Mouse (Mus musculus) gastrocnemius, postnatal 25 days (tissue): ENCODE measurements around the gene Xpo6. TPM values are rescaled to one million over a fixed set of nuclear protein-coding genes. Genes with fewer than 3 reads are reported as not detected.

Experiments
- DNase-seq: peaks from one replicate; pipeline ENCODE4 v3.0.0; 2022
- total RNA-seq, 2 experiments: library from RNA; stranded (reverse); gene quantifications; 1 replicate in 1 of 2; 2 replicates in 1 of 2; pipeline ENCODE4 v1.2.3; 2021

Xpo6 gene
- total RNA-seq, 2 experiments from 2014 or later = 15.8 to 16.0 TPM

- DNase-seq = no peak
Measured at GRCm38 (mm10) chr7:126194175-126194574, 6.1 kb downstream of the Xpo6 start.

GRCm38 (mm10) chr7:126191471-126191870 lies 8.8 kb downstream of the Xpo6 start:
- no peak for DNase-seq

GRCm38 (mm10) chr7:126189517-126189916 lies 10.8 kb downstream of the Xpo6 start:
- no peak for DNase-seq

- no peak for DNase-seq
Measured at GRCm38 (mm10) chr7:126185999-126186398, 14.3 kb downstream of the Xpo6 start.

GRCm38 (mm10) chr7:126183583-126183982 lies 16.7 kb downstream of the Xpo6 start:
- no peak for DNase-seq

GRCm38 (mm10) chr7:126181487-126181886 lies 18.8 kb downstream of the Xpo6 start:
- no peak for DNase-seq

- DNase-seq = no peak
Measured at GRCm38 (mm10) chr7:126180956-126181355, 19.3 kb downstream of the Xpo6 start.

- DNase-seq = no peak
Measured at GRCm38 (mm10) chr7:126178804-126179203, 21.5 kb downstream of the Xpo6 start.

GRCm38 (mm10) chr7:126175999-126176398 lies 24.3 kb downstream of the Xpo6 start:
- no peak for DNase-seq

- no peak for DNase-seq
Measured at GRCm38 (mm10) chr7:126175456-126175855, 24.8 kb downstream of the Xpo6 start.

GRCm38 (mm10) chr7:126174863-126175262 lies 25.4 kb downstream of the Xpo6 start:
- no peak for DNase-seq

- no peak for DNase-seq
Measured at GRCm38 (mm10) chr7:126172001-126172400, 28.3 kb downstream of the Xpo6 start.

- DNase-seq = no peak
Measured at GRCm38 (mm10) chr7:126168584-126168983, 31.7 kb downstream of the Xpo6 start.

GRCm38 (mm10) chr7:126167426-126167825 lies 32.9 kb downstream of the Xpo6 start:
- no peak for DNase-seq

GRCm38 (mm10) chr7:126166571-126166970 lies 33.7 kb downstream of the Xpo6 start:
- no peak for DNase-seq

GRCm38 (mm10) chr7:126158238-126158637 lies 42.1 kb downstream of the Xpo6 start:
- DNase-seq = no peak

GRCm38 (mm10) chr7:126155746-126156145 lies 44.6 kb downstream of the Xpo6 start:
- no peak for DNase-seq

GRCm38 (mm10) chr7:126154731-126155130 lies 45.6 kb downstream of the Xpo6 start:
- no peak for DNase-seq

- no peak for DNase-seq
Measured at GRCm38 (mm10) chr7:126152324-126152723, 48.0 kb downstream of the Xpo6 start.

- DNase-seq = no peak
Measured at GRCm38 (mm10) chr7:126146156-126146555, 54.1 kb downstream of the Xpo6 start.

- no peak for DNase-seq
Measured at GRCm38 (mm10) chr7:126144364-126144763, 55.9 kb downstream of the Xpo6 start.

GRCm38 (mm10) chr7:126137850-126138249 lies 62.5 kb downstream of the Xpo6 start:
- no peak for DNase-seq

GRCm38 (mm10) chr7:126135391-126135790 lies 64.9 kb downstream of the Xpo6 start:
- no peak for DNase-seq

GRCm38 (mm10) chr7:126134634-126135321 lies 65.5 kb downstream of the Xpo6 start:
- DNase-seq = no peak

GRCm38 (mm10) chr7:126127673-126128072 lies 72.6 kb downstream of the Xpo6 start:
- DNase-seq = no peak
